Mouse (Mus musculus) neural tube, embryonic 12.5 days (tissue): ENCODE measurements at regions not wholly inside any gene's neighbourhood (a gene's known extent, or its start where the extent isn't known, plus 50 kb on each side); places are given as distances from the start of the nearest gene placed in this dataset.

Source experiments
- ATAC-seq: fragments of 200-750 bp; cut with Nextera tagmentation; 2 replicates; pipeline ENCODE4 v1.8.0; 2017; ENCODE audit warnings: low read depth, mild to moderate bottlenecking, moderate TSS enrichment, moderate library complexity; ENCODE audit not compliant: low FRiP score
- H3K27ac ChIP-seq: fragments of 300-500 bp; sonication (generic); 2 replicates; pipeline ENCODE4 v1.5.1; 2016
- H3K27me3 ChIP-seq: fragments of 300-500 bp; sonication (generic); replicated peaks from 2 replicates; pipeline ENCODE4 v1.6.1; 2016; ENCODE audit warnings: mild to moderate bottlenecking
- H3K36me3 ChIP-seq: fragments of 300-500 bp; sonication (generic); 2 replicates; pipeline ENCODE4 v1.6.1; 2016; ENCODE audit warnings: mild to moderate bottlenecking
- H3K4me1 ChIP-seq: fragments of 300-500 bp; sonication (generic); 2 replicates; pipeline ENCODE4 v1.6.1; 2016
- H3K4me2 ChIP-seq: fragments of 300-500 bp; sonication (generic); replicated peaks from 2 replicates; pipeline ENCODE4 v1.6.1; 2016; ENCODE audit warnings: mild to moderate bottlenecking
- H3K4me3 ChIP-seq: fragments of 300-500 bp; sonication (generic); 2 replicates; pipeline ENCODE4 v1.5.1; 2016
- H3K9ac ChIP-seq: fragments of 300-500 bp; sonication (generic); 2 replicates; pipeline ENCODE4 v1.6.1; 2016; ENCODE audit warnings: mild to moderate bottlenecking
- H3K9me3 ChIP-seq: fragments of 300-500 bp; sonication (generic); 2 replicates; pipeline ENCODE4 v1.6.1; 2016; ENCODE audit warnings: mild to moderate bottlenecking
- WGBS: fragments of 180-500 bp; shearing (Covaris S2); methylation state at CpG from one replicate; pipeline ENCODE4 v1.1.7; 2016; 5-methylcytosine and 5-hydroxymethylcytosine counted together

DNA sequence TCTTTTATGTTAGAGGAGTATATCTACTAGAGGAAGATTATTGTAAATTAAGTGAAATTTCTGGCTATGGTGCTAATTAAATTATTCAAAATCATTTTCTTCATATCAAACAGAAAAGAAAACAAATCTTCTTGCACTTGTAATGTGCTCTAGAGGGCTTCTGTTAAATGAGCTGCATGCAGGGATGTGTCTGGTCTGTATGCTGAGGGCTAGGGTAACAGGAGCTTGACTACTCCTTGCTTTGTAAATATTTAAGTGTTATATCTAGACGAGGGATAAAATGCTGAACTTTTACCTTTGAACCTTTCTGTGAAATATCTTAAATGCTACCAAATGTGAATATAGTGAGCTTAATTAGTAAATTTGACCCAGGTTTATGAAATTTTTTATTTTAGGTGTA, 354.9 kb upstream of the Tmem161b start:
- 61% methylated on average over 1 of the region's 1 CpGs for WGBS
- H3K9ac ChIP-seq: no peak overlapping the region
- H3K4me3 ChIP-seq: no peak overlapping the region
- ATAC-seq: no peak
- no peaks in the 10 kb centered on the region for H3K9me3 ChIP-seq
- no peak overlapping the region for H3K27ac ChIP-seq
- H3K4me1 ChIP-seq: peaks cover 11% of the 10 kb centered on the region; the same call in 1 of the 2 replicates
- no peak overlapping the region for H3K4me2 ChIP-seq
- H3K36me3 ChIP-seq: no peaks in the 10 kb centered on the region
- H3K27me3 ChIP-seq: no peaks in the 10 kb centered on the region

DNA sequence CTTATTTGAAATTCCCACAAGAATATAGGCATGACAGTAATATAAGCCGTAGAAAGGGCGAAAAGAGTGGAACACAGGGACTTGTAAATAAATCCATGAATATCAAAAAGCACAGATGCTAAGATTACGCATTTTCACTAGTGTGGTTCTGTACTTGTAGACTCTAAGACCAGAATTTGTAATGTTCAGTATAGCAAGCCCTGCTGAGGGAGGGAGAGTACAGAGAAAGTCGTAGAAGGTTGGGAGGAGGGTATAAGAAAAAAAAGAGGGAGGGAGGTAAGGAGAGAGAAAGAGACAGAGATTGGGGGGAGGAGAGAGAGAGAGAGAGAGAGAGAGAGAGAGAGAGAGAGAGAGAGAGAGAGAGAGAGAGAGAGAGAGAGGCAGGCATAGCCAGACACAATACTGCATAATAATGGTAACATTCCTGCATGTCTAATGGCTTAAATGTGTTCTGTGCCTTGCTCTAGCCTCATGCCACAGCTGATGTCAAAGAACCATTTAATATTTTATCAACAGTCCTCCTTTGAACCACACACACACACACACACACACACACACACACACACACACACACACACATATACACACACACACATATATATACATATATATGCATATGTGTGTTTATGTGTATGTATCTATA, 354.1 kb upstream of the Tmem161b start:
- ATAC-seq: peak; percentile 76
- no peaks in the 10 kb centered on the region for H3K27me3 ChIP-seq
- no peak overlapping the region for H3K4me2 ChIP-seq
- no peak overlapping the region for H3K4me3 ChIP-seq
- H3K36me3 ChIP-seq: no peaks in the 10 kb centered on the region
- H3K9me3 ChIP-seq: no peaks in the 10 kb centered on the region
- H3K4me1 ChIP-seq: peaks cover 11% of the 10 kb centered on the region; the same call in 1 of the 2 replicates
- peak overlapping the region; percentile 76 for H3K27ac ChIP-seq
- no peak overlapping the region for H3K9ac ChIP-seq
- 59% methylated on average over 4 of the region's 4 CpGs for WGBS

DNA sequence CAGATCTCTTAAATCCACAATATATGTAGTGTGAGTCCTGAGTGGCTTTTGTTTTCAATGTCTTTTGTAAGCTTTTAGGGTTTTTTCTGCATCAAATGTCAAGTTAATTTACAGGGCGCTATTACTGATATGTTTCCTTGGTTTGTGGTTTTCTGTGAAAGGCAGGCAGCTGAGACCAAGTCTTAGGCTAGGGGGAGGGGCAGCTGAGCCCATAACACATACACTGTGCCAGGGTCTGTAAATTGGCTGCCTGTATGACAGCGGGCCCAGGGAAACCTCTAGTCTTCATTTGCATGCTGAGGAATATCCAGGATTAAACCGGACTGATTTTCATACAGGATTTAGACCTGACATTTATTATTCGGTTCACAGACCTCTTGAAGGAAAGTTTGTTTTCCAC, 353.2 kb upstream of the Tmem161b start:
- peak; percentile 92 for ATAC-seq
- Histone ChIP-seq H3K27me3 (no peaks in the 10 kb centered on the region), H3K27ac (0 out of 2 replicates have a peak overlapping the region, but pooled peaks have one; percentile 23), H3K9me3 (no peaks in the 10 kb centered on the region), H3K36me3 (no peaks in the 10 kb centered on the region), H3K4me2 (no peak overlapping the region), H3K4me1 (peaks cover 11% of the 10 kb centered on the region; the same call in 1 of the 2 replicates), H3K4me3 (no peak overlapping the region), H3K9ac (no peak overlapping the region)
- WGBS: 29% methylated on average over 4 of the region's 4 CpGs

GRCm38 (mm10) chr13:83872143-83872819, 349.8 kb upstream of the Tmem161b start:
- no peaks in the 10 kb centered on the region for H3K27me3 ChIP-seq
- H3K9me3 ChIP-seq: no peaks in the 10 kb centered on the region
- H3K9ac ChIP-seq: no peak overlapping the region
- WGBS: 46% methylated on average over 3 of the region's 3 CpGs
- no peak overlapping the region for H3K27ac ChIP-seq
- no peak overlapping the region for H3K4me3 ChIP-seq
- no peak for ATAC-seq
- H3K4me2 ChIP-seq: no peak overlapping the region
- H3K4me1 ChIP-seq: peaks cover 8% of the 10 kb centered on the region; the same call in 1 of the 2 replicates
- no peaks in the 10 kb centered on the region for H3K36me3 ChIP-seq

DNA sequence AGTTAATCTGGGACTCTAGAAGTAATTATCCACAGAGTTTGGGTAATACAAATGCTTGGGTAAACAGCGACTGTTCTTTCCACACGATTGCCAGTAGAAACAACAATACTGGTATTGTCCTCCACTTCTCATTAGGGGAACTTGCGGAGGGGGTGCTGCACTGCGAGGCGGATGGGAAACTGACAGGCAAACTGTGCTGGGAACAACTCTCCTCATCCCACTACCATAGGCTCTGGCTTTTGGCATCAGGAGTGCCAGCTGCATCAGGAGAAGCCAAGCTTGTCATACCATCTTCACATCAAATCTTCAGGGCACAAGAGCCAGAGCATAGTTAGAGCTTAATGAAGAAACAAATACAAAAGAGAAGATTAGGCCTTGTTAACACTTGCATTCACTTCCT, 349.2 kb upstream of the Tmem161b start:
- Histone ChIP-seq H3K9me3 (no peaks in the 10 kb centered on the region), H3K36me3 (no peaks in the 10 kb centered on the region), H3K27me3 (no peaks in the 10 kb centered on the region), H3K4me2 (no peak overlapping the region), H3K4me1 (peaks cover 6% of the 10 kb centered on the region; the same call in 1 of the 2 replicates), H3K27ac (peak overlapping the region; percentile 54; the same call in 1 of the 2 replicates), H3K9ac (no peak overlapping the region), H3K4me3 (no peak overlapping the region)
- 10% methylated on average over 5 of the region's 5 CpGs for WGBS
- no peak for ATAC-seq

DNA sequence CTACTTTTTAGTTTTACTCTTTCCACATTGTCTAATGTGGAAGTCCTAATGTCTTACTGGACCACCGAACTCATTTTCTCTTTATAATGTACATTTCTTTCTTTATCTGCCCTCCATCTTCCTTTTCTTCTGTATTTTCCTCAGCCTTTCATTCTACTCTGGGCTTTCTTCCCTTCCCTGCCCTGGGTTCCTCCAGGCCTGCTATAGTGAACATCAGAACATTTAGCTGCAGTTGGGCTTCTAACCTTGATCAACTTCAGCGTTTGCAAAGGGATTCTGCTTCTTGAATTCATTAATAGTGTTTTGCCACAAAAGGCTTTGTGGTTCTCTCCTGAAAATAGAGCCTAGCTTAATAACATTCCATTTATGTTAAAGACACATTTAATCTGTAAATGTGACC, 342.5 kb upstream of the Tmem161b start:
- Histone ChIP-seq H3K4me3 (no peak overlapping the region), H3K9me3 (no peaks in the 10 kb centered on the region), H3K4me1 (peaks cover under 1% of the 10 kb centered on the region; the same call in 1 of the 2 replicates), H3K4me2 (no peak overlapping the region), H3K27me3 (no peaks in the 10 kb centered on the region), H3K27ac (no peak overlapping the region), H3K36me3 (no peaks in the 10 kb centered on the region), H3K9ac (no peak overlapping the region)
- ATAC-seq: no peak
- WGBS: 56% methylated on average over 2 of the region's 2 CpGs

- no peaks in the 10 kb centered on the region for H3K36me3 ChIP-seq
- H3K27me3 ChIP-seq: no peaks in the 10 kb centered on the region
- H3K4me1 ChIP-seq: peaks cover 3% of the 10 kb centered on the region; the same call in 1 of the 2 replicates
- no peak overlapping the region for H3K27ac ChIP-seq
- no peak overlapping the region for H3K4me3 ChIP-seq
- no peak overlapping the region for H3K9ac ChIP-seq
- no peaks in the 10 kb centered on the region for H3K9me3 ChIP-seq
- WGBS: 37% methylated on average over 2 of the region's 2 CpGs
- peak; percentile 29 for ATAC-seq
- H3K4me2 ChIP-seq: no peak overlapping the region
Observed at GRCm38 (mm10) chr13:83880305-83880704, 341.8 kb upstream of the Tmem161b start.

DNA sequence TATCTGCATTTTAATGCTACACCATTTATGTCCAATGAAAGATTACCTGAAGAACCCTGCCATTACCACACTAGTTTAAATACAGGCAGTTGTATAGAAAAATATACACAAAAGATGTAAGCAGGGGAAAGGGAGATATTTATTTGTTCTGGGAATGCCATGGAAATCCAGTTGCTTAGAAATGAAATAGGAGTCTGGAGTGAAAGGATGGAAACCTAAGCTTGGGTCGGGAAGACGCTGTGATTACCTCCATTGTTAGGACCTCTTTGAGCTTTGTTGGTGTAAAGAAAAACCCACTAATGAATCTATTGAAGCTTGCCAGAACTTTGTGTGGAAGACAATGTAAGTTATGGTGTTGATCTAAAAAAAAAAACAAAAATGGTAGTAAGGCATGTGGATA, 341.3 kb upstream of the Tmem161b start:
- ATAC-seq: no peak

GRCm38 (mm10) chr13:83882839-83883238, 339.3 kb upstream of the Tmem161b start:
- Histone ChIP-seq H3K27me3 (no peaks in the 10 kb centered on the region), H3K4me2 (no peak overlapping the region), H3K4me1 (peaks cover 3% of the 10 kb centered on the region; the same call in 1 of the 2 replicates), H3K4me3 (no peak overlapping the region), H3K9ac (no peak overlapping the region), H3K27ac (no peak overlapping the region), H3K36me3 (no peaks in the 10 kb centered on the region), H3K9me3 (no peaks in the 10 kb centered on the region)
- whole genome bisulfite sequencing: 60% methylated on average over 1 of the region's 1 CpGs
- ATAC-seq: no peak

More for the DNA sequence above, 341.3 kb upstream of the Tmem161b start:
- no peaks in the 10 kb centered on the region for H3K27me3 ChIP-seq
- H3K27ac ChIP-seq: no peak overlapping the region
- H3K36me3 ChIP-seq: no peaks in the 10 kb centered on the region
- H3K4me1 ChIP-seq: peaks cover 3% of the 10 kb centered on the region; the same call in 1 of the 2 replicates
- no peak overlapping the region for H3K4me2 ChIP-seq
- 27% methylated on average over 2 of the region's 2 CpGs for WGBS
- H3K9ac ChIP-seq: no peak overlapping the region
- H3K4me3 ChIP-seq: no peak overlapping the region
- no peaks in the 10 kb centered on the region for H3K9me3 ChIP-seq

DNA sequence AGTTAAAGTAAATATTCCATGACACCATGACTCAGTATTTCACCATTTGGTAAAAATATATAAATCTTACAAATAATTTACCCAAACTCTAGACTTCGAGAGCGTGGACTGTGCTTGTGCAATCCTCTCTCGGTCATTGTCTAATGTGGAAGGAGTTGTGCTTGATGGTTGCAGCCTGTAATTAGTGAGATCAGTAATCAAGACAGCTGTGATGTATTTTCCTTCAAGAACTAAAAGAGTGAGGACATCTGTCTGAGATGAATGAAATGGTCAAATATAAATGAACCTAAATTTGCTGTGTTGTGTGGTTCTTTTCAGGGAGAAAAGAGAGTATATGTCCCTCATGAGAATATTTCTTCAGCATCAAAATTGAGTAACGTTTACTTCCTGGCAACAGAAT, 338.3 kb upstream of the Tmem161b start:
- no peak overlapping the region for H3K4me3 ChIP-seq
- H3K9ac ChIP-seq: no peak overlapping the region
- no peaks in the 10 kb centered on the region for H3K36me3 ChIP-seq
- ATAC-seq: no peak
- peaks cover 3% of the 10 kb centered on the region; the same call in 1 of the 2 replicates for H3K4me1 ChIP-seq
- 65% methylated on average over 4 of the region's 4 CpGs for WGBS
- H3K4me2 ChIP-seq: no peak overlapping the region
- H3K27ac ChIP-seq: no peak overlapping the region
- no peaks in the 10 kb centered on the region for H3K27me3 ChIP-seq
- no peaks in the 10 kb centered on the region for H3K9me3 ChIP-seq

- WGBS: 73% methylated on average over 4 of the region's 4 CpGs
- no peak overlapping the region for H3K4me3 ChIP-seq
- peaks cover 3% of the 10 kb centered on the region; the same call in 1 of the 2 replicates for H3K4me1 ChIP-seq
- no peak overlapping the region for H3K27ac ChIP-seq
- H3K4me2 ChIP-seq: no peak overlapping the region
- H3K27me3 ChIP-seq: no peaks in the 10 kb centered on the region
- no peak for ATAC-seq
- H3K36me3 ChIP-seq: no peaks in the 10 kb centered on the region
- no peaks in the 10 kb centered on the region for H3K9me3 ChIP-seq
- no peak overlapping the region for H3K9ac ChIP-seq
Observed at GRCm38 (mm10) chr13:83884226-83884625, 337.9 kb upstream of the Tmem161b start.

DNA sequence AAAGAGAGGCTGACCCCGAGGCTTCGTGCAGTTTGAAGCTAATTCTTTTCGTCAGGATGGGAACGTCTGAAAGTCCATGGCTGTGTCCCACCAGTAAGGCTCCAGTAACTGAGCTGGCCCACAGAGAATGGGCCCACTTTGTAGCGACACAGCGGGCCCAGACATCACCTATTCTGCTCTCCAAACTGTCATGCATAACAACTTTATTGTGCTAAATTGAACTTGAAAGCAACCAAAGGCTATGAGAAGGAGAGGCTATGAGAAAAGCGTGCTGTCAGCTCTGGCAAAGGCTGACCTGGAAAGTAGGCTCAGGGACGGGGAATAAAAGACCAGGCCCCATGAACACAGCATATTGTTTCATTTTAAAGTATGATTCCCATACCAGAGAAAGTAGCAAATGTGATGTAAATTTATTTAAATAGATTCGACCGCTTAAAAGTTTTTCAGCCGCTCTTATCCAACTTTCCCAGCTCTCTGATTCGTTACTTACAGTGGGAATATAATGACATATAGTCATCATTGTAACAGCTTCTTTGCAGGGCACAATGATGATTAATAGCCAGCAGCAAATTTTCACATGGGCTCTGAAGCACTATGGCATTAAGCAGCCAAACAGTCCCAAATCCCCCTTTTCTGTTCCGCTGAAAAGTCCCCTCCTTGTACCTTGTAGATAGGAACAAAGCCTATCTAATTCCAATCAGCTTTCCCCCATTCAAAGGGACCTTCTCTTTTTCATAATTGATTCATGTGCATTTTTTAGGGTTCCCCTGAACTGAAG, 337.1 kb upstream of the Tmem161b start:
- Histone ChIP-seq H3K4me3 (no peak overlapping the region), H3K9me3 (no peaks in the 10 kb centered on the region), H3K9ac (no peak overlapping the region), H3K4me1 (peaks cover 3% of the 10 kb centered on the region; the same call in 1 of the 2 replicates), H3K27ac (no peak overlapping the region), H3K4me2 (peak overlapping the region; percentile 10; the same call in 1 of the 2 replicates), H3K27me3 (no peaks in the 10 kb centered on the region), H3K36me3 (no peaks in the 10 kb centered on the region)
- WGBS: 30% methylated on average over 13 of the region's 13 CpGs
- ATAC-seq: peak; percentile 73
